Mouse (Mus musculus) neural tube, embryonic 13.5 days (tissue): ENCODE results near the gene Tle1. TPM values are rescaled to one million over a fixed set of nuclear protein-coding genes. Genes with fewer than 3 reads are reported as not detected.

ENCODE experiments used
- ATAC-seq: fragments of 200-750 bp; cut with Nextera tagmentation; 2 replicates; pipeline ENCODE4 v1.8.0; 2017; ENCODE audit warnings: low read depth, mild to moderate bottlenecking, moderate TSS enrichment, moderate library complexity
- H3K27ac ChIP-seq: fragments of 300-500 bp; sonication (generic); replicated peaks from 2 replicates; pipeline ENCODE4 v1.5.1; 2015; ENCODE audit warnings: moderate library complexity, mild to moderate bottlenecking, inconsistent platforms
- H3K27me3 ChIP-seq: fragments of 300-500 bp; sonication (generic); 2 replicates; pipeline ENCODE4 v1.6.1; 2015; ENCODE audit warnings: mild to moderate bottlenecking, inconsistent platforms
- H3K36me3 ChIP-seq: fragments of 300-500 bp; sonication (generic); 2 replicates; pipeline ENCODE4 v1.6.1; 2015; ENCODE audit warnings: mild to moderate bottlenecking, inconsistent platforms
- H3K4me1 ChIP-seq: fragments of 300-500 bp; sonication (generic); replicated peaks from 2 replicates; pipeline ENCODE4 v1.6.1; 2015; ENCODE audit warnings: inconsistent platforms
- H3K4me2 ChIP-seq: fragments of 300-500 bp; sonication (generic); 2 replicates; pipeline ENCODE4 v1.6.1; 2015; ENCODE audit warnings: inconsistent platforms, mild to moderate bottlenecking, moderate library complexity
- H3K4me3 ChIP-seq: fragments of 300-500 bp; sonication (generic); 2 replicates; pipeline ENCODE4 v1.5.1; 2015; ENCODE audit warnings: mild to moderate bottlenecking, inconsistent platforms
- H3K9ac ChIP-seq: fragments of 300-500 bp; sonication (generic); 2 replicates; pipeline ENCODE4 v1.6.1; 2015; ENCODE audit warnings: moderate library complexity, mild to moderate bottlenecking, inconsistent platforms
- H3K9me3 ChIP-seq: fragments of 300-500 bp; sonication (generic); 2 replicates; pipeline ENCODE4 v1.6.1; 2016; ENCODE audit warnings: inconsistent platforms
- WGBS: fragments of 180-500 bp; shearing (Covaris S2); methylation state at CpG from one replicate; pipeline ENCODE4 v1.1.7; 2015; 5-methylcytosine and 5-hydroxymethylcytosine counted together
- polyA plus RNA-seq: library from polyadenylated mRNA; unstranded; fragments of >200 nt; fragmentation: Nextera tagmentation; extraction: Ambion mirVana; gene quantifications from 2 replicates; pipeline ENCODE4 v1.2.1, GENCODE M21; 2015

The Tle1 gene
- polyA plus RNA-seq, 1 experiment from 2014 or later: 37.5 TPM

DNA sequence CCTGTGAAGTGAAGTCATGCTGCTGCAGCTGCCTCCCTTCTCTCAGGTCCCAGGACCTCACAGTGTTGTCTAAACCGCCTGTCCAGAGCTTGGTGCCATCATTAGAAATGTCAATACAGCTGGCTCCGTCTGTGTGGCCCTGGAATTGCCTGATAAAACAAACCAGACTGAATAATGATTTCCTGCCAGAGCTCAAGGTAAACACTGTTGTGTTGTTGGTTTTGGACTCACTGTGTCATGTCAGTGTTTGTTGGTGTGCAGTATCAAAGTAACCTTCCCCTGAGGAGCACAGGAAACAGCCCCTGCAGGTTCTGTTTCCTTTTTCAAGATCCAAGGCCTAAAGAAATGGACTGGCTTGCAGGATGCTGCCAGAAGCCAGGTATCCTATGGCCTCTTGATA, 78.4 kb downstream of the Tle1 start:
- no peaks in the 10 kb centered on the region for H3K27me3 ChIP-seq
- no peak overlapping the region for H3K4me3 ChIP-seq
- WGBS: 61% methylated on average over 2 of the region's 2 CpGs
- no peak overlapping the region for H3K4me2 ChIP-seq
- H3K9me3 ChIP-seq: no peaks in the 10 kb centered on the region
- H3K27ac ChIP-seq: no peak overlapping the region
- no peak overlapping the region for H3K9ac ChIP-seq
- H3K4me1 ChIP-seq: no peaks in the 10 kb centered on the region
- no peak for ATAC-seq
- peaks cover 76% of the 10 kb centered on the region for H3K36me3 ChIP-seq

DNA sequence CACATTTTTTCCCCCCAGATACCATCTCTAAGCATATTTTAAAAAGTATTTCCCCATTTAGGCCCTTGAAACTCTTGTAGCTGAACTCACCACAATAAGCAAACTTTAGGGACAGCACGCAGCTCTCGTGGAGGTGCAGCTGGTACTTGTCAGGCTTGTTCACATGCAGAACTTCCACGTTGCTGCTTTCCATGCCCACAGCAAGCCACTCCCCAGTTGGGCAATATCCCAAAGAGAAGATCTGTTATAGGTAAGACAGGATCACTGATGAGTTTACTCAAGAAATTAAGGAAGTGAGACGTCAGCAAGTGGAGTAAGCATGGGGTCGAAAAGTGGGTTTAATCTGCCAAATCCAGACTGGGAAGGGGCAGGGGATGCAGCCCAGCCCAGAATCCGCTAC, 80.7 kb downstream of the Tle1 start:
- H3K27me3 ChIP-seq: no peaks in the 10 kb centered on the region
- no peak overlapping the region for H3K4me2 ChIP-seq
- H3K9me3 ChIP-seq: no peaks in the 10 kb centered on the region
- ATAC-seq: no peak
- H3K4me3 ChIP-seq: no peak overlapping the region
- peaks cover 78% of the 10 kb centered on the region for H3K36me3 ChIP-seq
- H3K4me1 ChIP-seq: no peaks in the 10 kb centered on the region
- H3K9ac ChIP-seq: no peak overlapping the region
- 88% methylated on average over 6 of the region's 6 CpGs for WGBS
- no peak overlapping the region for H3K27ac ChIP-seq

- peaks cover 25% of the 10 kb centered on the region for H3K36me3 ChIP-seq
- H3K27me3 ChIP-seq: no peaks in the 10 kb centered on the region
- ATAC-seq: peak; percentile 78
- no peak overlapping the region for H3K4me3 ChIP-seq
- no peak overlapping the region for H3K4me2 ChIP-seq
- 0 out of 2 replicates have a peak, but pooled peaks cover 3% of the 10 kb centered on the region for H3K4me1 ChIP-seq
- no peaks in the 10 kb centered on the region for H3K9me3 ChIP-seq
- H3K27ac ChIP-seq: 0 out of 2 replicates have a peak overlapping the region, but pooled peaks have one; percentile 49
- no peak overlapping the region for H3K9ac ChIP-seq
Measured at GRCm38 (mm10) chr4:72105702-72106101, 95.0 kb downstream of the Tle1 start.

DNA sequence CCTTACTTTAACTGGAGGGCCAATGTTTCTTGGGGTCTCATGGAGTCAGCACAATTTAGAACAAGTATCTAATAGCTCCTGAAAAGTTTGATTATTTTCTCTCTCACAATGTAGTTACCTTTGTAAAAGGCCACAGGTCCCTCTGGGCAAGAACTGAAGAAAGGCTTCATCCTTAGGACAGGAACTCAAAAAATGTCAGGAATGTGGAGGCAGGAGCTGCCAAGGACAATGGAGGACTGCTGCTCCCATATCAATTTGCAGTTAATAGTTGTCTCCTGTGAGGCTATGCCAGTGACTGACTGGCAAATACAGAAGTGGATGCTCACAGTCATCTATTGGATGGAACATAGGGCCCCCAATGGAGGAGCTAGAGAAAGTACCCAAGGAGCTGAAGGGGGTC, 96.5 kb downstream of the Tle1 start:
- peaks cover 25% of the 10 kb centered on the region for H3K36me3 ChIP-seq
- no peak overlapping the region for H3K4me2 ChIP-seq
- 0 out of 2 replicates have a peak, but pooled peaks cover 3% of the 10 kb centered on the region for H3K4me1 ChIP-seq
- no peak overlapping the region for H3K4me3 ChIP-seq
- H3K27me3 ChIP-seq: no peaks in the 10 kb centered on the region
- H3K27ac ChIP-seq: no peak overlapping the region
- no peak overlapping the region for H3K9ac ChIP-seq
- H3K9me3 ChIP-seq: no peaks in the 10 kb centered on the region
- no peak for ATAC-seq

DNA sequence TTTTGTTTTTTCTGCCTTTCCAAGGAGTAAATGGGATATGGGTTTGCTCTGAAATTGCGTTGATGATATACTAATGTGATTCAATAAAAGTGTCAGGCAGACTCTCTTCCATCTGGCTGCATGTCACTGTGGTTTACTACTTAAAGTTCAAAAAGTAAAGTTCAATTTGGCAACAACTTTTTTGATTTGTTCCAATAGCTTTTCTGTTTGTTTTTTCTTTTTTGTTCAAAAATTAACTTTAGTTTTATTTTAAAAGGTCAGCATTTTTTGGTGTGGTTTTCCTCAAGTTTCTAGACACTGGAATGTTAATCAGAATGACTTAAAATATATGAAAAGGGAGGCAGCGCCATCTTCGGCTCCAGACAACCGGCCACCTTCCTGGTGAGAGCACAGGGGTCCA, 112.9 kb downstream of the Tle1 start:
- 95% methylated on average over 4 of the region's 4 CpGs for WGBS
- Histone ChIP-seq H3K4me2 (no peak overlapping the region), H3K4me1 (no peaks in the 10 kb centered on the region), H3K9me3 (no peaks in the 10 kb centered on the region), H3K36me3 (no peaks in the 10 kb centered on the region), H3K4me3 (no peak overlapping the region), H3K27me3 (no peaks in the 10 kb centered on the region), H3K27ac (no peak overlapping the region), H3K9ac (no peak overlapping the region)
- ATAC-seq: no peak

- H3K4me3 ChIP-seq: no peak overlapping the region
- no peaks in the 10 kb centered on the region for H3K4me1 ChIP-seq
- no peaks in the 10 kb centered on the region for H3K27me3 ChIP-seq
- no peak overlapping the region for H3K4me2 ChIP-seq
- no peaks in the 10 kb centered on the region for H3K9me3 ChIP-seq
- H3K27ac ChIP-seq: no peak overlapping the region
- WGBS: 13% methylated on average over 5 of the region's 5 CpGs
- H3K9ac ChIP-seq: no peak overlapping the region
- no peaks in the 10 kb centered on the region for H3K36me3 ChIP-seq
- ATAC-seq: peak; percentile 67
Measured at GRCm38 (mm10) chr4:72069111-72069534, 131.6 kb downstream of the Tle1 start.

- no peak overlapping the region for H3K4me3 ChIP-seq
- H3K36me3 ChIP-seq: no peaks in the 10 kb centered on the region
- WGBS: 75% methylated on average over 3 of the region's 3 CpGs
- H3K27me3 ChIP-seq: no peaks in the 10 kb centered on the region
- no peak for ATAC-seq
- no peak overlapping the region for H3K9ac ChIP-seq
- H3K9me3 ChIP-seq: no peaks in the 10 kb centered on the region
- H3K27ac ChIP-seq: no peak overlapping the region
- no peaks in the 10 kb centered on the region for H3K4me1 ChIP-seq
- no peak overlapping the region for H3K4me2 ChIP-seq
Measured at GRCm38 (mm10) chr4:72067937-72068336, 132.8 kb downstream of the Tle1 start.
